ENCODE assay signal across 8 mouse cellular contexts in genomic region chr15:3994852-3995447, GRCm38 (mm10). TPM values are rescaled to one million over a fixed set of nuclear protein-coding genes. Genes with fewer than 3 reads are reported as not detected.
A peak's percentile ranks its signal among the peaks of the same experiment; 100 is the strongest.
DNase-seq lines count a peak whose midpoint lies in the region; ATAC-seq and TF ChIP-seq lines count a peak whose summit lies in the region.

No protein-coding gene starts in this region.

- DNase-seq in heart, adult 11 months, result no peak
- no peak for DNase-seq in ovary, postnatal 14 days (ENCODE audit: low spot score)
- no peak for DNase-seq in right cerebral cortex, postnatal 25 days
- DNase-seq in frontal cortex, postnatal 36 days (ENCODE audit: low spot score in 2 of 2), result no peak

- 25% methylated on average over 14 of the region's 14 CpGs for WGBS in heart, embryonic 11.5 days (ENCODE audit: insufficient replicate concordance)
- WGBS in forebrain, embryonic 13.5 days, result 28% methylated on average over 14 of the region's 14 CpGs
- 19% methylated on average over 14 of the region's 14 CpGs for WGBS in liver, embryonic 15.5 days (ENCODE audit: insufficient replicate concordance)

- H3K36me3 ChIP-seq in heart, embryonic 11.5 days (ENCODE audit: control insufficient read depth, insufficient read depth, low read length), result peaks cover 6% of the 10 kb centered on the region; the same call in 1 of the 2 replicates
- peaks cover 26% of the 10 kb centered on the region for H3K36me3 ChIP-seq in E14TG2a.4 (ENCODE audit: insufficient read depth, low read length)
- H3K36me3 ChIP-seq in forebrain, embryonic 13.5 days (ENCODE audit: poor library complexity, severe bottlenecking), result peaks cover 20% of the 10 kb centered on the region
- peaks cover 21% of the 10 kb centered on the region for H3K36me3 ChIP-seq in liver, embryonic 15.5 days (replicated peaks)

- H3K4me2 ChIP-seq in heart, embryonic 11.5 days, result peak overlapping the region; percentile 55
- H3K4me2 ChIP-seq in forebrain, embryonic 13.5 days, result peak overlapping the region; percentile 68
- peak overlapping the region; percentile 86 for H3K4me2 ChIP-seq in liver, embryonic 15.5 days

- H3K27me3 ChIP-seq in heart, embryonic 11.5 days (ENCODE audit: control insufficient read depth, insufficient read depth, low read length), result no peaks in the 10 kb centered on the region
- no peaks in the 10 kb centered on the region for H3K27me3 ChIP-seq in E14TG2a.4 (ENCODE audit: insufficient read depth, low read length)
- no peaks in the 10 kb centered on the region for H3K27me3 ChIP-seq in forebrain, embryonic 13.5 days
- no peaks in the 10 kb centered on the region for H3K27me3 ChIP-seq in liver, embryonic 15.5 days

- peak overlapping the region; percentile 93 for H3K9ac ChIP-seq in heart, embryonic 11.5 days (ENCODE audit: low read depth, low read length)
- peak overlapping the region; percentile 79 for H3K9ac ChIP-seq in forebrain, embryonic 13.5 days
- peak overlapping the region; percentile 81 for H3K9ac ChIP-seq in liver, embryonic 15.5 days

- TF ChIP-seq CTCF in E14TG2a.4 (conservative IDR thresholded peaks at IDR 0.05; ENCODE audit: low read length), result no peak

- H3K9me3 ChIP-seq in heart, embryonic 11.5 days (replicated peaks; ENCODE audit: control insufficient read depth, low read length), result no peaks in the 10 kb centered on the region
- no peaks in the 10 kb centered on the region for H3K9me3 ChIP-seq in E14TG2a.4 (ENCODE audit: low read length)
- no peaks in the 10 kb centered on the region for H3K9me3 ChIP-seq in forebrain, embryonic 13.5 days (replicated peaks)
- H3K9me3 ChIP-seq in liver, embryonic 15.5 days (replicated peaks), result no peaks in the 10 kb centered on the region

- H3K4me3 ChIP-seq in heart, embryonic 11.5 days (ENCODE audit: low read depth, low read length), result peak overlapping the region; percentile 81
- peak overlapping the region; percentile 96 for H3K4me3 ChIP-seq in E14TG2a.4 (replicated peaks; ENCODE audit: low read length)
- peak overlapping the region; percentile 76 for H3K4me3 ChIP-seq in forebrain, embryonic 13.5 days
- H3K4me3 ChIP-seq in liver, embryonic 15.5 days (replicated peaks), result peak overlapping the region; percentile 83

- H3K4me1 ChIP-seq in heart, embryonic 11.5 days (ENCODE audit: control insufficient read depth, insufficient read depth, low read length), result peaks cover 4% of the 10 kb centered on the region; the same call in 1 of the 2 replicates
- H3K4me1 ChIP-seq in E14TG2a.4 (replicated peaks; ENCODE audit: low read depth, low read length), result peaks cover 46% of the 10 kb centered on the region
- H3K4me1 ChIP-seq in forebrain, embryonic 13.5 days, result peaks cover 16% of the 10 kb centered on the region; the same call in 1 of the 2 replicates
- H3K4me1 ChIP-seq in liver, embryonic 15.5 days (replicated peaks), result peaks cover 13% of the 10 kb centered on the region

- ATAC-seq in heart, embryonic 11.5 days (replicated peaks; ENCODE audit: insufficient number of reproducible peaks, low FRiP score, low TSS enrichment), result no peak
- no peak for ATAC-seq in forebrain, embryonic 13.5 days
- no peak for ATAC-seq in liver, embryonic 15.5 days (ENCODE audit: insufficient read depth)

- peak overlapping the region; percentile 92 for H3K27ac ChIP-seq in heart, embryonic 11.5 days (ENCODE audit: low read depth, low read length)
- peak overlapping the region; percentile 84 for H3K27ac ChIP-seq in forebrain, embryonic 13.5 days
- peak overlapping the region; percentile 92 for H3K27ac ChIP-seq in liver, embryonic 15.5 days (replicated peaks)

RNA-seq across cellular contexts. Expression of gene AW549877, which starts 0.6 kb away (rescaled TPM):
- 36.7 and 43.2 TPM in 2 replicates for polyA plus RNA-seq in heart, embryonic 11.5 days (2014; fragmentation: Nextera tagmentation; extraction: Ambion mirVana)
- polyA plus RNA-seq in forebrain, embryonic 13.5 days (2015; fragmentation: Nextera tagmentation; extraction: Ambion mirVana), result 36.6 and 40.4 TPM in 2 replicates
- polyA plus RNA-seq in liver, embryonic 15.5 days (2015; fragmentation: Nextera tagmentation; extraction: Ambion mirVana), result 6.6 and 6.7 TPM in 2 replicates

RNA-seq across cellular contexts. Expression of gene Fbxo4, which starts 15.6 kb away (rescaled TPM):
- 11.1 and 12.3 TPM in 2 replicates for polyA plus RNA-seq in heart, embryonic 11.5 days (2014; fragmentation: Nextera tagmentation; extraction: Ambion mirVana)
- 6.5 and 6.9 TPM in 2 replicates for polyA plus RNA-seq in forebrain, embryonic 13.5 days (2015; fragmentation: Nextera tagmentation; extraction: Ambion mirVana)
- polyA plus RNA-seq in liver, embryonic 15.5 days (2015; fragmentation: Nextera tagmentation; extraction: Ambion mirVana), result 2.9 and 3.2 TPM in 2 replicates

RNA-seq across cellular contexts. Expression of gene Oxct1, which starts 31.2 kb away (rescaled TPM):
- 272 and 282 TPM in 2 replicates for polyA plus RNA-seq in heart, embryonic 11.5 days (2014; fragmentation: Nextera tagmentation; extraction: Ambion mirVana)
- 231 and 249 TPM in 2 replicates for polyA plus RNA-seq in forebrain, embryonic 13.5 days (2015; fragmentation: Nextera tagmentation; extraction: Ambion mirVana)
- polyA plus RNA-seq in liver, embryonic 15.5 days (2015; fragmentation: Nextera tagmentation; extraction: Ambion mirVana), result 21.5 and 25.7 TPM in 2 replicates
